Mouse (Mus musculus): ENCODE measurements around the gene Cavin2. TPM values are rescaled to one million over a fixed set of nuclear protein-coding genes. Genes with fewer than 3 reads are reported as not detected.

Gene Cavin2
- 100 to 1,000 TPM; 151 to 153 TPM for total RNA-seq (2021)

- intact Hi-C loops (cut with DNase I): loop anchor here (1.0 to 2.0 kb wide), 2 partner anchors 23 to 44 kb away; no protein-coding TSS in a partner anchor
- peak; percentile 74 for DNase-seq (ENCODE audit: low spot score)
Measured at GRCm38 (mm10) chr1:51288755-51289619, at the start of gene Cavin2. Gene Cavin2, plus strand, starts transcription at chr1:51289126.

DNA sequence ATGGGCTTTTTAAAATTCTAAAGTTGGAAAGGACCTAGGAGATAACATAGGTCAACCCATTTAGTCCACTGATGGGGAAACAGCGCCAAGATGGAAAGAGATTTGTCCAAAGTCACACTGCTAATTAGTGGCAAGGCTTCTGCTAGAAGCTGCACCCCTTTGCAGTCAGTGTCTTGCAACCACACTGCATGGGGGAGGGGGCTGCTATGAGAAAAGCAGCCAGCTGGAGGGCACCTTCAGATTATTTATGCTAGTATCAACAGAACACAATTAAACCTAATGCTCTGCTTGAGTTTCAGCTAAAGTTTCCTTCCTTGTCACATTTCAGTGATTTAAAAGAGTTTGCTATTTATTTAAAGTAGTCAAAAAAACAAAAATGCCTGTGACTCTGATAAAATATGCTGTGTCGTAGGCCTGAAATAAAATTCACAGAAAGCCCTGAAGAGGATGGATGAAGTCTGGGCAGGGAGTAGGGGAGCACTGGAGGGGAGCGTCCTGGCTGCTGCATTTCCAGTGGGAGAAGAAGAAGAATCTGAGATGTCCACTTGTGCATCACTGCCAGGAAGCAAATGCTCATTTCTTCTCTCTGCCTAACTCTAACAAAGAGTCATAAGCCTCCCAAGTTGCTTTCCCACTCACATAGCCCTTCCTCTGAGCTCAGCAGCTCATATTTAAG, 47.5 kb upstream of the Cavin2 start:
- intact Hi-C loops (cut with DNase I): loop anchor here (5.0 kb wide), 1 partner anchor 91 kb away; no protein-coding TSS in a partner anchor
- no peak for DNase-seq (ENCODE audit: low spot score)

- no peak for DNase-seq (ENCODE audit: low spot score)
- intact Hi-C loops (cut with DNase I): loop anchor here (5.0 kb wide), 1 partner anchor 89 kb away; no protein-coding TSS in a partner anchor
Measured at GRCm38 (mm10) chr1:51243294-51243693, 45.6 kb upstream of the Cavin2 start.

- DNase-seq (ENCODE audit: low spot score): no peak
- intact Hi-C loops (cut with DNase I): loop anchor here (5.0 kb wide), 1 partner anchor 88 kb away; no protein-coding TSS in a partner anchor
Measured at GRCm38 (mm10) chr1:51243869-51244268, 45.1 kb upstream of the Cavin2 start.

- intact Hi-C loops (cut with DNase I): loop anchor here (5.0 kb wide), 2 partner anchors 108 to 283 kb away; no protein-coding TSS in a partner anchor
Measured at GRCm38 (mm10) chr1:51245381-51245780, 43.5 kb upstream of the Cavin2 start.

GRCm38 (mm10) chr1:51250302-51250701, 38.6 kb upstream of the Cavin2 start:
- intact Hi-C loops (cut with DNase I): no loop called here
- DNase-seq (ENCODE audit: low spot score): no peak

More at GRCm38 (mm10) chr1:51245381-51245780, 43.5 kb upstream of the Cavin2 start:
- DNase-seq (ENCODE audit: low spot score): no peak

DNA sequence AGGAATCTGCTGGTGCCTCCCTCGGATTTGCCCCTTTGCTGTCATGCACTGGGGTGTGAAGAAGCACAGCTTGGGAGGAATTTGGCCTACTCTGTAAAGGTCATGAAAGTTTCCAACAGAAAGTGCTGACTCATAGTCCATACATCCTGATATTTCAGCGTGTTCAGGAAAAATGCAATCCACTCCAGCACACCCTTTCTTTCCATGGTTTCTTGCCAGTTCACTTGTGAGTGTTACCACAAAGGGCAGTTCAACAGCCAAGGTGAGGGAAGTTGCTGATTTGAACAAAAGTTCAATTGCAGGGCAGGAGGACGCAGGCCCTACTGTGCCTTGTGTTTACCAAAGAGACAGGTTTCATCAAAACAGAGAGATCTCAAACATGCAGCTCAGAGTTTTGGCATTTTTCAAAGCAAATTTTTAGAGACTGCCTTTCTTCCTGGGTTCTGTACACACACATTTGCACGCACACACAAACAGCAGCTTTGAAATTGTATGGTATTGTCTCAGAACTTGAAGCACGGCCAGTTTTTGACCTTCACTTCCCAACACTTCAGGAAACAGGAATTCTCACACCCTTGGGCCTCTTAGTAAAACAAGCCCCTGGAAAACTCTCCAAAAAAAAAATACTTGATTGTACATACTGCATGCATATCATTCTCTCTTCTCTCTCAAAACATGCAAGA, 23.7 kb upstream of the Cavin2 start:
- peak; percentile 50 for DNase-seq (ENCODE audit: low spot score)
- intact Hi-C loops (cut with DNase I): loop anchor here (5.0 kb wide), 2 partner anchors 67 to 168 kb away; no protein-coding TSS in a partner anchor

GRCm38 (mm10) chr1:51265926-51266325, 23.0 kb upstream of the Cavin2 start:
- intact Hi-C loops (cut with DNase I): loop anchor here (1.0 to 5.0 kb wide), 4 partner anchors 23 to 169 kb away; partner anchors contain the start of gene Cavin2
- peak; percentile 49 for DNase-seq (ENCODE audit: low spot score)

DNA sequence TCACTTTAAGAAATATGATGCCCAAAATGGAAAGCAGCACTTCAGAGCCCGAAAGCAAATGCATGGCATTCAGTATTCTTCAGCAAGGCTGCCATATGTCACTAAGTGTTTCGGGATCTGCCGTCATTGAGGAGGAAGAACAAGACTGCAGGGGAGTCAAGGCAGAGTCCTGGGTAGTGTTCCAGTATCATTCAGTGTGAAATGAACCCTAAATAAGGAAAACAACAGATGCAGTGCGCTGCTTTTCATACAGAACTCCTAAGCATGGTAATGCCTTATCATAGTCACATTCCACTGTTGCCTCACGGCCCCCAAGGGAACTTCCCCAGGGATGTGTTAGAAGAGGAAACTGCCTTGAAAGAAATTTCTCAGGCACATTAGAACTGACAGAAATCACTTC, 21.8 kb upstream of the Cavin2 start:
- no peak for DNase-seq (ENCODE audit: low spot score)
- intact Hi-C loops (cut with DNase I): loop anchor here (2.0 to 5.0 kb wide), 3 partner anchors 65 to 170 kb away; no protein-coding TSS in a partner anchor

DNA sequence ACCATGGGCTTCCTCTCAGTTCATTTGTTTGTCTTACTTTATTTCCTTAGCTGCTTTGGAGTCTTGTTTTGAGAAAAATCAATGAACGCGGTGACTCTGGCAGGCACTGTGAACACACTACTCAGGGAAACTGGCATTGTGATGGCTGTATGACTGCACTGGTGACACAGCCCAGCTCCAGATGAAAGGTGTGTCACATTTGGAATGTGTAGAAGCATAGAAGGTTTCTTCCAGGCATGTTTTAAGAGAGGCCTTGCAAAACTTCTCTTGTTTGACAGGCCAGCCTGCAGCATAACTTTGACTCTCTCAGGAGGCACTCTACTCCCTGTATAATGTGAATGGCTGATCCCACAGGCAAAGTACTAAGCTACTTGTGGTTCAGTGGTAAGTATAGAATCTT, 20.7 kb upstream of the Cavin2 start:
- intact Hi-C loops (cut with DNase I): loop anchor here (5.0 kb wide), 2 partner anchors 64 to 171 kb away; no protein-coding TSS in a partner anchor

DNA sequence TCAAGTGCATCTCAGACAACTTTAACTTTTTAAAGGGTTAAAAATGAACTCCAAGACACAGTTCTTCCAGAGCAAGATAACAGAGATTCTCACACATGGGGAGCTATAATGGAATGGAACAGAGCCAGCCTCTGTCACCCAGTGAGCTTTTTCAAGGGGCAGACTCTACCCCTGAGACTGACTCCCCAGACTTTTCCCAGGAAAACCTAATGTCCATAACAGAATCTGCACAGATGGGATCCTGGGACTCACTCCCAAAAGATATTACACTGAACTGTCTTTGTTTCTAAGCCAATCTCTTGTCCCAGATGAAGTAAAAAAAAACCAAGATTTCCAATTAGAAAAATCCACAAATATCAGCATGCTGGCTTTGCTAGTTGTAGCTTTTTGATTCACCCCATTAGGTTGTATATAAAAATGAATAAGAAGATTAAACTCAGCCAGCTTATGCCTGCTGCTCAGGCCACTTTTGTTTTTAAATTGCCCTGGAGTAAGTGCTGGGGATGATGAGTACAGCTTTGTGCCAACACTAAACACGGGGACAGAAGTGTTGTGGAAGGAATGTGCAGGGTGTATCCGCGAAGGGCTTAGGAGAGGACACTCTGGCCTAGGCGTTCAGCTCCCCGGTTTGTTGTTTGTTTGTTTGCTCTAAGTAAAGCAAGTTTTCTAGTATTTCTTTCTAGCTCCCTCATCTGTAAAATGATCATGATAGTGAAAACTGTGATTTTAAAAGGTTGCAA, 18.6 kb upstream of the Cavin2 start:
- no peak for DNase-seq (ENCODE audit: low spot score)
- intact Hi-C loops (cut with DNase I): no loop called here

More for the DNA sequence above, 20.7 kb upstream of the Cavin2 start:
- DNase-seq (ENCODE audit: low spot score): no peak

DNA sequence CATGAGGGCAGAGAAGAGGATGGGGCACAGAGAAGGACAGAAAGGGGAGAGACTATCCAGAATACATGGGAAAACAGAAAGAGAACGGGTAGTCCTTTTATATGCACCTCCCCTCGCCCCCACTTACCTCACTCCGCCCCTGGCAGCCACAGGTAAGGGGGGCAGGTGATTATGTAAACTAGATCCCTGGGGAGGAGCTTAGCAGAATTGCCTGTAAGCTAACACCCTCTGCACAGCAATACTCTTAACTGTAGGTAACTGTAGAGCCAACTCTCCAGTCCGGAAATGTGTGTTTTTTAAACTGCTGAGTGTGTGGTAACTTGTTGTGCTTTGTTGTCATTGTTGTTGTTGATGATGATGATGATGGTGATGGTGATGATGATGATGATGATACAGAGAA, 17.1 kb upstream of the Cavin2 start:
- intact Hi-C loops (cut with DNase I): no loop called here
- DNase-seq (ENCODE audit: low spot score): no peak

- intact Hi-C loops (cut with DNase I): no loop called here
- no peak for DNase-seq (ENCODE audit: low spot score)
Measured at GRCm38 (mm10) chr1:51272583-51273201, 16.2 kb upstream of the Cavin2 start.

- intact Hi-C loops (cut with DNase I): no loop called here
- DNase-seq (ENCODE audit: low spot score): no peak
Measured at GRCm38 (mm10) chr1:51277879-51278567, 10.9 kb upstream of the Cavin2 start.

- intact Hi-C loops (cut with DNase I): loop anchor here (2.0 kb wide), 1 partner anchor 45 kb away; no protein-coding TSS in a partner anchor
- DNase-seq (ENCODE audit: low spot score): no peak
Measured at GRCm38 (mm10) chr1:51288201-51288600, 725 bp upstream of the Cavin2 start.

- intact Hi-C loops (cut with DNase I): loop anchor here (1.0 to 5.0 kb wide), 3 partner anchors 24 to 143 kb away; no protein-coding TSS in a partner anchor
- DNase-seq (ENCODE audit: low spot score): peak; percentile 27
Measured at GRCm38 (mm10) chr1:51289620-51290445, 907 bp downstream of the Cavin2 start.

DNA sequence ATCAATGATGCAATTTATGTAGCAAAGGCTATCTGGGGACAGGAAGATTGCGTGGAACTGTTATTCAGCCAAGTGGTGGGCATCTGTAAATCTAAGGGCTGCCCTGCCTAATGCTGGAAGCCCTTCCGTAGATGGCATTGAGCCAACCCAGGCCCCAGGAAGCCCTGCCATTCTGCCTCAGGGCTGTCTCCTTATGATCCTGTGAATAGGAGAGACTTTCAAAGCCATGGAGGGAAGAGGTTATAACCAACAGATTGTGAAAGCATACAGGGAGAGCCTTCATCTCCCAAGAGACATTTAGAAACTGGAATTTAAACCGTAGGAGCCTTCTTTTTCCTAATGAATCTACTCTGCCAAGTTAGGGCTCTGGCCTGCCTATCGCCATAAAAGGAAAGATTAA, 1.7 kb downstream of the Cavin2 start:
- DNase-seq (ENCODE audit: low spot score): peak; percentile 40
- intact Hi-C loops (cut with DNase I): loop anchor here (5.0 kb wide), 1 partner anchor 143 kb away; no protein-coding TSS in a partner anchor
